Mouse (Mus musculus) megakaryocyte-erythroid progenitor cell, adult 5-6 weeks (primary cell): ENCODE measurements at regions not wholly inside any gene's neighbourhood (a gene's known extent, or its start where the extent isn't known, plus 50 kb on each side); places are given as distances from the start of the nearest gene placed in this dataset.

Experiments
- ATAC-seq: replicated peaks from 2 replicates; pipeline ENCODE4 v1.8.0; 2016; ENCODE audit warnings: mild to moderate bottlenecking, inconsistent platforms; ENCODE audit not compliant: severe bottlenecking, poor library complexity, low FRiP score, low TSS enrichment

DNA sequence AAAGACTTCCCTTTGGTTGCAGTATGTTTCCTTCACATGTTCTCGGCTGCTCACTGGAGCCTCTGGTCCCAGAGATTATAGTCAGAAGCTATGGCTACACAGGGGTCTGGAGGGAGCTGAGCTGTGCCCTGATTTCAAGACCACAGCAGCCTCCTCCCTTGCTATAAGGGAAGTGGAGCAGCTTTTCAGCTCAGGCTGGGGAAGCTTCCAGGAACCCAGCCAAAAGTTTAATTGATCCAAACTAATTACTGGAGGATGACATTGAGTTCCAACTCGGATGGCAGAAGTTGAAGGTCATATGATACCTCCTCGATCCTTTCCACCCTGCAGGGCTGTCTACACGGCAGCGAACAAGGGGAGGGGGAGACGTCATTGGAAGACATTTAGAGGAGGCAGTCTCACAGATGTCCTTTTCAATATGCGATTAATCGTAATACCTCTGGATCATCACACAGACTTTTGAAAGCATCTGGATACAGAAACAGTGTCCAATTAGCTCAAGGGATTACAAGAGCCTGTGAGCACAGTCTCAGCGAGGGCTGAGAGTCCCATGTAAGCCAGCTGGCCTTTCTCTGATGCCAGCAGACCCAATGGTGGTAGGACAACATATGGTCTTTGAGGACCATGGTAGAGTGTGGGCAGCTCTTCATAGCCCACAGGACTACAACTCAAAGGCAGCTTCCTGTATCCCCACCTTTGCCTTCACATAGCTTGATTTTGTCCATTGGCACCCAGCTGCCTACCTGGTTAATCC is 396.1 kb upstream of the Trpc7 start:
- ATAC-seq, result no peak

- no peak for ATAC-seq
Observed at GRCm38 (mm10) chr13:57286168-57286567, 390.4 kb upstream of the Trpc7 start.

- no peak for ATAC-seq
Observed at GRCm38 (mm10) chr13:57282816-57283215, 387.0 kb upstream of the Trpc7 start.

DNA sequence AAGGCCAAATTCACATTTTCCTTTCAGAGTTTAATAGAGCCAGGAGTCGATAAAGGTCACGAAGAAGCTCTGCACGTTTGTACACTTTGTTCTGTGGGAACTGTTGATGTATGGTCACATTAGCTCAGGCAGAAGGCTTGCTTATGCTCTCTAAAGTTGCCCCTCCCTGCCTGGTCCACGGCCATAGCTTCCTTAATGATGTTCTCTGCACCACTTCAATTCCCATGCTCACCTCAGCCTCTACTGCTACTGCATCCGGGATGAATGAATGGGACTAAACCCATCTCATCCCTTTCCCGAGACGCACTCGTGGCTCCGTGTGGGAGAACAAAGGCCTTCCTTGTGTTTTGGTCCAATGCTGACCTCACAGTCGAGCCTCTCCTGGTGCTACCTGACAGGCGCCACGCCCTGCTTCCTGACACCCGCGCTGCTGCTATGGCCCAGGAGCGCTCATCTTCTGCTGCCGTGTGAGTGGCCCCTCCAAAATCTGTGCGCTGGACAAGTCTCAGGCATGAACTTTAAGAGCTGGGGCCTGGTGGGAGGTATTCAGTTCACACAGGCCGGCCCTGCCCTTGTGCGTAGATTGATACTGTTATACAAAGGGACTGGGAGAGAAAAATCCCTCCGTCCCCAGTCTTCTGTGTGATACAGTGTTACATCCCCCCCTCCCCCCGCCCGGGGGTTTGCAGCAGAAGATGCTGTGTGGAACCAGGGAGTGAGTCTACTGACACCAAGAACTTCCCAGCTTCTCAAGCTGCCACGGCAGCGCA is 386.3 kb upstream of the Trpc7 start:
- ATAC-seq, result no peak

GRCm38 (mm10) chr13:57281504-57281903 is 385.7 kb upstream of the Trpc7 start:
- ATAC-seq, result no peak

DNA sequence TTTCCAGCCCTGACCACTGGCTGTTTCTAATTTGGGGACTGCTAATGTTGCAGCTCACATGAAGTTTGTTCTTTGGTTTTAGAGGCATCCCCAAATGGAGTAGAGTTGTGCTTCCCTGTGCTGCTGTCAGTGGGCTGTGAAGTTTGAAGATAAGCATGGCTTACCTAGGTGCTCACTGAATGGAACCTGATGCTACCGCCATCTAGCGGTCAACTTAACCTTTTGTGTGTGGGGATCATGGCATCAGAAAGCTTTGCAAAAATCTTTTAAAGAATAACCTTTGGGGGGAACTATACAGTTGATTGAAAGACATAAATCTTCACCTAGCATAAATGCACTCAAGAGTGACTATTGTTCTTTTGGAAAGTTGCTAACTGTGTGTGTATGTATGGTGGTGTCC is 382.8 kb upstream of the Trpc7 start:
- ATAC-seq, result no peak

- ATAC-seq, result no peak
Observed at GRCm38 (mm10) chr13:57277076-57277475, 381.3 kb upstream of the Trpc7 start.

DNA sequence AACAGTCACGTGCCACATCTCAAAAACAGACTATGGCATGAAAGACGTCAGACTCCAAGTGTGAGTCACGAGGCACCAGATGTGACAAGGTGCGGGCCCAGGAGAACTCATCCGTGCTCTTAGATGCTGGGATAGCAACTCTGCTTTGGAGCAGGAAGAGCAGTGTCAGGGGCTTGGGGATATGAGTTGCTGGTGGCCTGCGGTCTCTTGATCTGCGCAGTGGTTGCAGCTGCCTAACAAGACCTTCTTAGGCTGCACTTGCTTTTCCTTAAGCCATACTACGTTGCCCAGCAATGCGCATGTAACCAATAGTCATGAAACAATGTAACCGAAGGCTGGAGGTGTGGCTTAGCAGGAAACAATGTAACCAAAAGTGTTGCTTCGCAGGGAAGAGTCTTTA is 380.1 kb upstream of the Trpc7 start:
- ATAC-seq, result no peak

- no peak for ATAC-seq
Observed at GRCm38 (mm10) chr13:57273593-57273992, 377.8 kb upstream of the Trpc7 start.

DNA sequence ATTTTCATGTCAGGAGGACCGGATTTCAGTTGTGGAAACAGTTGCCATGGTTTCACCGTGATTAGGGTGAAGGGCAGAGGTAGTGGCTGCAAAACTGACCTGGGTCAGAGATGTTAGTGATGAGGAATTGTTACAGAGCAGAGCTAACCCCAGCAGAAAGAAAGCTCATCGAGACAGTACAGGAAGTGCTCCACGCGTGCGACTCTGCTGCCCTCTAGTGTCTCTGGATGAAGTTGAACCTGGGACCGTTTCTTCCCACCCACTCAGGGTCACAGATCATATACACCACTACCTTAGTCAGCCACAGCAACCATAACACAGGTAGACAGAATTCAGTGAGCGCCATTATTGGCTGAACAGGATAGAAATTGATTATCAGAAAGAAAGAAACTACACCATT is 373.8 kb upstream of the Trpc7 start:
- peak; percentile 34; the same call in 1 of the 2 replicates for ATAC-seq

DNA sequence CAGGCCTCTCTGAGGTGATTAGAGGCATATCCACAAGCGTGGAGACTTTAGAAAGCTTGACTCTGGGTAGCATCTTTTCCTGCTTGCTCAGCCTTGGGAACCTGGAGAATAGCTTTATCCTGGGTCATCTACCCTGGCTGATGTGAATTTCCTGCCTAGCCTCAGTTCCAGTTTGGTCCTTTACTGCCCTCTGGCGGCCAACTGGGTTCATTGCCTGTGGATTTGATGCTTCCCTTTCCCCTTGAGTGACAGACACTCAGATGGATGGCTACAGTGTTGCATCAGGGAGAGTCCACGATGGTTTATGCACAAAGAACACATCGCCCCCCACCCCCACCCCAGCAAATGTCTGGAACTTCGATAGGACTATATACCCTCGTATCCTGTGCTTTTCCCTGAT is 364.1 kb upstream of the Trpc7 start:
- ATAC-seq, result no peak

- no peak for ATAC-seq
Observed at GRCm38 (mm10) chr13:57259474-57259873, 363.7 kb upstream of the Trpc7 start.

- ATAC-seq, result no peak
Observed at GRCm38 (mm10) chr13:57255920-57256319, 360.1 kb upstream of the Trpc7 start.

- no peak for ATAC-seq
Observed at GRCm38 (mm10) chr13:57249851-57250250, 354.1 kb upstream of the Trpc7 start.

DNA sequence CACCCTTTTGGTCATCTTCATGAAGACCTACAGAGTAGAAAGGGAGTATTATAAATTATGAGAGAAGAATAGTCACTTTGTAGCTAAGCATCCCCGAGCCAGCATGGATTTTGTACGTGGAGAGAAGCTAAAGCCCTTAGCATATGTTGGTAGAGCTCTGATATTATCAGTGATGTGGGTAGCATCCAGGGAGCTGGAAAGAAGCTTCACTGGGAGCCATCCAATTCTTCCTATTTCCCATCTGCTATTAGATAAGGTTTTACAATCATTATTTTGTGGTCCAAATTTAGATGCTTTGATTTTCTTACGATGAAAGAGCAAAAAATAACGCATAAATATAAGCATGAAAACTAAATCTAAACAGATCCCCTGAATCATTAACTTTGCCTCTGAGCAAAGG is 353.6 kb upstream of the Trpc7 start:
- ATAC-seq, result no peak

- ATAC-seq, result no peak
Observed at GRCm38 (mm10) chr13:57246238-57246963, 350.6 kb upstream of the Trpc7 start.

GRCm38 (mm10) chr13:57236917-57237316 is 341.1 kb upstream of the Trpc7 start:
- ATAC-seq, result no peak

DNA sequence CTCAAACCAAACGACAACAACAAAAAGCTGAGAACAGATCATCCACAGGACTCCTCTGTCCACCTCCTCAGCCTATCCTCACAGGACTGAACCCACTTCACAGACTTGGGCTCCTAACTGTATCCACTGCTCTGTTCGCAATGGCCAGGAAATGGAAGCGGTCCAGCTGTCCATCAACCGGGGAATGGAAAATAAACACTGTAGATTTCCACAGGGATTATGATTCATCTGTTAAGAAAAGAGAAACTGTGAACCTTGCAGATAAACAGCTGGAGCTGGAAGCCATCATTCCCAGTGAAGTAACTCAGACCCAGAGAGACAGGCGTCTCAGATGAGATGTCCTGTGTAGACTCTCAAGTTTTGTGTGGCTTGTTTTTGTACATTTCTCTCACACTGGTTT is 340.4 kb upstream of the Trpc7 start:
- ATAC-seq, result no peak

DNA sequence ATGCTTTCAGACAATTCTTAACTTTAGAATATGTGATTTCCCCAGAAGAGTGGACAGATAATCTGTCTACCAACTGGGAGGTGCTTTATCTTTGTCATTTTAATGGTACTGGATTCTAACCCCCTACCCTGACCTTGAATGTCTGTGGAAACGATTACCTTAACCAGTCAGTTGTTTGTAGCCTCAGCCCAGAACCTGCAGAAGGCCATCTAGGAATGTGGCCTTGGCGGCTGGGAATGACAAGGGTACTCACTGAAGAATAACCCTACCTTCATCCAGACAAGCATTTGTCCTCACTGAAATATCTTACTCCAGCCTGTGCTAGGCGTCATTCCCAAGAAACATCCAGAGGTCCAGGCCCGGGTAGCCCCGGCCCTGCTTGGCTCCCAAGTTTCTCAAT is 337.1 kb upstream of the Trpc7 start:
- ATAC-seq, result no peak

DNA sequence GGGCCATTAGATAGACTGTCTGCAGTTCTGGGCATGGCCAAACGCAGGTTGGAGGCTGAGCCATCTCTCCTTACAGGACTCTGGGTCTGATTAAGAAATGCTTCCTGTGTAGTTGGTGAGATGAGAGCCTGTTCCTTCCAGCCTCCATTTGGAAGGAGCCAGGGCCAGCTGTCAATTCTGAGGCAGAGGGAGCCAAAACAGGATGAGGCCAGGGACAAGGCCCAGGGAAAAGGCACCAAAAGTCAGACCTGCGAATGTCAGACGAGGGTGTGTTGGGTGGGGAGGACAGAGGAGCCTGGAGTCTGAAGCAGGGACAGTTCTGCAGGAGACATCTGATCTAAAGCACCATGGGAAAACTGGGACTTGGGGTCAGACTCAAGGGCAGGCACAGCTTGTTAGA is 335.9 kb upstream of the Trpc7 start:
- no peak for ATAC-seq
